ENCODE assay signal across 8 mouse cellular contexts in the genomic region with DNA sequence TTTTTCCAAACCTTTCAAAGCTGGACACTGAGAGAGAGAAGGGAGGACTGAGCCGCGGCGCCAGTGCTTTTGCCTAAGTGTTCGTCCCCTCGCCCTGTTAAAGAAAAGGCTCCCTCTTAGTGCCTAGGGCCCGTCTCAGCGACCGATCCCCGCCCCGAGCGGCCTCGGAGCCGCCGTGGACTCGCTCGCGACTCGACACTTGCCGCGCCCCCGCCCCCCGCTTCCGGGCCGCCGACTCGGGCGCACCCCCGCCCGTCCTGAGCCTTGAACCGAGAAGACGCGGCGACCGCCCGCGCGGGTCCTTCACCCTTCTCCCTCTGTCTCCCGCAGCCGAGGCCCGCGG. TPM values are rescaled to one million over a fixed set of nuclear protein-coding genes. Genes with fewer than 3 reads are reported as not detected.
DNase-seq lines count a peak whose midpoint lies in the region; ATAC-seq and TF ChIP-seq lines count a peak whose summit lies in the region.

No protein-coding gene starts in this region.

- ATAC-seq in inflammation-experienced regulatory T-cells, adult 6 months: peak; percentile 47
- ATAC-seq in monocyte, adult 5-6 weeks (replicated peaks; ENCODE audit: insufficient number of reproducible peaks, low FRiP score, low TSS enrichment, poor library complexity, severe bottlenecking): peak; percentile 9; the same call in 1 of the 2 replicates

- H3K36me3 ChIP-seq in embryonic facial prominence, embryonic 10.5 days (replicated peaks): peaks cover 37% of the 10 kb centered on the region

- intact Hi-C loops in left cerebral cortex, adult 2 months (cut with DNase I): loop anchor here (2.0 to 10.0 kb wide), 5 partner anchors 74 to 358 kb away; a partner anchor contains a TSS
- intact Hi-C loops in left cerebral cortex, postnatal 10 days (cut with DNase I): loop anchor here (5.0 kb wide), 2 partner anchors 75 to 170 kb away; a partner anchor contains a TSS

- TF ChIP-seq CTCF in left cerebral cortex, adult 2 months (IDR thresholded peaks at IDR 0.05): no peak

- H3K4me3 ChIP-seq in left cerebral cortex, adult 2 months: peak overlapping the region; percentile 89
- peak overlapping the region; percentile 91 for H3K4me3 ChIP-seq in embryonic facial prominence, embryonic 10.5 days

- H3K27ac ChIP-seq in left cerebral cortex, adult 2 months: peak overlapping the region; percentile 91
- H3K27ac ChIP-seq in embryonic facial prominence, embryonic 10.5 days (replicated peaks): peak overlapping the region; percentile 96

- H3K9me3 ChIP-seq in embryonic facial prominence, embryonic 10.5 days: no peaks in the 10 kb centered on the region; the same call in 1 of the 2 replicates

- no peak for DNase-seq in left cerebral cortex, adult 2 months (ENCODE audit: extremely low spot score in 1 of 2, low spot score in 2 of 2)
- DNase-seq in left cerebral cortex, postnatal 10 days (ENCODE audit: extremely low spot score in 1 of 2, low spot score in 2 of 2): no peak
- no peak for DNase-seq in embryonic facial prominence, embryonic 10.5 days (ENCODE audit: low spot score)
- DNase-seq in cerebellum, adult 18-20 months: no peak
- DNase-seq in urinary bladder, postnatal 14 days (ENCODE audit: low spot score): no peak
- no peak for DNase-seq in adrenal gland, postnatal 4 days (ENCODE audit: low spot score in 2 of 2)

- peaks cover 24% of the 10 kb centered on the region for H3K4me1 ChIP-seq in embryonic facial prominence, embryonic 10.5 days

- WGBS in embryonic facial prominence, embryonic 10.5 days: under 1% methylated on average over 41 of the region's 41 CpGs

- H3K27me3 ChIP-seq in embryonic facial prominence, embryonic 10.5 days (replicated peaks; ENCODE audit: low read depth, poor library complexity, severe bottlenecking): peaks cover 14% of the 10 kb centered on the region

RNA-seq across cellular contexts. Expression of a gene that starts 0.3 kb away (rescaled TPM):
- total RNA-seq in left cerebral cortex, adult 2 months (2021): 10 to 100 TPM; 48.9 to 53.7 TPM
- 10 to 100 TPM; 25.5 to 29.9 TPM for total RNA-seq in left cerebral cortex, postnatal 10 days (2021)
- 69.5 and 80.3 TPM in 2 replicates for polyA plus RNA-seq in embryonic facial prominence, embryonic 10.5 days (2016; fragmentation: Nextera tagmentation; extraction: Ambion mirVana)
- 10 to 100 TPM; 43.1 to 68.4 (median 46.4) TPM for polyA plus RNA-seq in inflammation-experienced regulatory T-cells, adult 6 months (2017; shearing (Covaris generic))
- 77.8 to 102 TPM (median 93.9 TPM) in 3 replicates for total RNA-seq in monocyte, adult 5-6 weeks (2017)
- total RNA-seq in adrenal gland, postnatal 4 days (2021): 10 to 100 TPM; 69.6 to 70.1 TPM
